Mouse (Mus musculus) kidney, adult 2 months (tissue): ENCODE results near the gene Ptx3. TPM values are rescaled to one million over a fixed set of nuclear protein-coding genes. Genes with fewer than 3 reads are reported as not detected.
"Not testable (repeated sequence)": the region's sequence is repeated elsewhere in the genome, so short reads cannot be mapped to it uniquely, and the experiment has no call there.

Source experiments
- DNase-seq: peaks from one replicate; pipeline ENCODE4 v3.0.0; 2021
- H3K27ac ChIP-seq: fragments of 200-500 bp; 2 replicates; pipeline ENCODE4 v1.5.1; 2012; ENCODE audit warnings: low read depth, low read length, control low read depth, inconsistent platforms; ENCODE audit not compliant: insufficient read depth
- H3K27me3 ChIP-seq: fragments of 200-500 bp; replicated peaks from 2 replicates; pipeline ENCODE4 v1.6.1; 2012; ENCODE audit warnings: mild to moderate bottlenecking, moderate library complexity, low read length, inconsistent platforms; ENCODE audit not compliant: control insufficient read depth, insufficient read depth
- H3K36me3 ChIP-seq: fragments of 200-500 bp; 2 replicates; pipeline ENCODE4 v1.6.1; 2012; ENCODE audit warnings: mild to moderate bottlenecking, moderate library complexity, low read length, inconsistent platforms; ENCODE audit not compliant: control insufficient read depth, insufficient read depth
- H3K4me1 ChIP-seq: fragments of 200-500 bp; 2 replicates; pipeline ENCODE4 v1.6.1; 2011; ENCODE audit warnings: low read length; ENCODE audit not compliant: control insufficient read depth, insufficient read depth
- H3K4me3 ChIP-seq: fragments of 200-500 bp; 2 replicates; pipeline ENCODE4 v1.5.1; 2011; ENCODE audit warnings: mild to moderate bottlenecking, low read depth, low read length, control low read depth; ENCODE audit not compliant: insufficient read depth
- CTCF ChIP-seq: fragments of 200-500 bp; conservative IDR thresholded peaks from 2 replicates; pipeline ENCODE4 v1.5.1; 2011; ENCODE audit warnings: low read depth, mild to moderate bottlenecking, control low read depth, low read length, moderate library complexity, mixed read lengths; ENCODE audit not compliant: insufficient read depth, insufficient read length
- POLR2A ChIP-seq: fragments of 200-500 bp; IDR thresholded peaks from one replicate; pipeline ENCODE4 v1.6.1; 2011; ENCODE audit warnings: low read depth, low read length, control low read depth
- WGBS: fragments of 180-500 bp; shearing (Covaris S2); methylation state at CpG from one replicate; pipeline ENCODE4 v1.1.7; 2018; 5-methylcytosine and 5-hydroxymethylcytosine counted together
- polyA plus RNA-seq: library from polyadenylated mRNA; depleted of rRNA; stranded (reverse); fragments of >200 nt; gene quantifications from 2 replicates; pipeline ENCODE4 v1.2.3, GENCODE M21; 2012

The Ptx3 gene
- polyA plus RNA-seq, 1 experiment: 0.41 TPM

- H3K4me3 ChIP-seq: peak overlapping the region; percentile 31
- peak; percentile 14 for DNase-seq
- no peaks in the 10 kb centered on the region for H3K4me1 ChIP-seq
- WGBS: 18% methylated on average over 54 of the region's 54 CpGs
- no peaks in the 10 kb centered on the region for H3K27me3 ChIP-seq
- TF ChIP-seq CTCF: no peak
- TF ChIP-seq POLR2A: no peak
- no peak overlapping the region for H3K27ac ChIP-seq
- no peaks in the 10 kb centered on the region for H3K36me3 ChIP-seq
Measured at GRCm38 (mm10) chr3:66220554-66221242, 988 bp downstream of the Ptx3 start.

- Histone ChIP-seq H3K4me3 (peak overlapping the region; percentile 31), H3K27ac (no peak overlapping the region), H3K4me1 (no peaks in the 10 kb centered on the region), H3K36me3 (no peaks in the 10 kb centered on the region), H3K27me3 (no peaks in the 10 kb centered on the region)
- peak; percentile 40 for DNase-seq
- TF ChIP-seq CTCF: no peak
- TF ChIP-seq POLR2A: no peak
- 11% methylated on average over 11 of the region's 11 CpGs for WGBS
Measured at GRCm38 (mm10) chr3:66221243-66221611, 1.5 kb downstream of the Ptx3 start.

GRCm38 (mm10) chr3:66224931-66225537, 5.3 kb downstream of the Ptx3 start:
- 58% methylated on average over 15 of the region's 15 CpGs for WGBS
- DNase-seq: no peak
- Histone ChIP-seq H3K36me3 (no peaks in the 10 kb centered on the region), H3K4me3 (no peak overlapping the region), H3K4me1 (no peaks in the 10 kb centered on the region), H3K27ac (no peak overlapping the region), H3K27me3 (no peaks in the 10 kb centered on the region)
- no peak for TF ChIP-seq CTCF
- no peak for TF ChIP-seq POLR2A

DNA sequence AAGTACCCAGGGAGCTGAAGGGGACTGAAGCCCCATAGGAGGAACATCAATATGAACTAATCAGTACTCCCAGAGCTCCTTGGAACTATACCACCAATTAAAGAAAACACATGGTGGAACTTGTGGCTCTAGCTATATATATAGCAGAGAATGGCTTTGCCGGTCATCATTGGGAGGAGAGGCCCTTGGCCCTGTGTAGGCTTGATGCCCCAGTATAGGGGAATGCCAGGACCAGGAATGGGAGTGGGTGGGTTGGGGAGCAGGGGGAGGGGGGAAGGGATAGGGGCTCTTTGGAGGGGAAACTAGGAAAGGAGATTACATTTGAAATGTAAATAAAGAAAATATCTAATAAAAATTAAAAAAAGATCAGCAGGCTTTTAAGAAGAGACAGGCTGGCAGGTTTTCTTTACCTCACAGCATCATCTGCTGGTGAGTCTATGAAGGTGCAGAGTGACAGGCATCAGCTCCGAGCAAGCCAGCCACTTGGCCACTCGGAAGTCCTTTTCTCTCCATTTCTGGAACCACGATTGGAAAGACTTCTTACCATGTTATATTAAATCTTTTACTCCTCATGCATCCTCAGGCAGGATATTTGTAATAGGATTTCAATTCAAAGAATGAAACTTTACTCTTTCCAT, 16.6 kb downstream of the Ptx3 start:
- H3K27me3 ChIP-seq, DNase-seq, H3K36me3 ChIP-seq, H3K4me1 ChIP-seq, H3K4me3 ChIP-seq, H3K27ac ChIP-seq: not testable (repeated sequence)
- WGBS: 40% methylated on average over 4 of the region's 4 CpGs
- peak; percentile 55 for TF ChIP-seq CTCF

- no peak for TF ChIP-seq CTCF
- no peak for TF ChIP-seq POLR2A
- H3K27me3 ChIP-seq: no peaks in the 10 kb centered on the region
- no peaks in the 10 kb centered on the region for H3K36me3 ChIP-seq
- no peaks in the 10 kb centered on the region for H3K4me1 ChIP-seq
- DNase-seq: no peak
- H3K27ac ChIP-seq: no peak overlapping the region
- no peak overlapping the region for H3K4me3 ChIP-seq
Measured at GRCm38 (mm10) chr3:66240476-66240875, 20.8 kb downstream of the Ptx3 start.

GRCm38 (mm10) chr3:66251842-66252241, 32.1 kb downstream of the Ptx3 start:
- Histone ChIP-seq H3K4me1 (no peaks in the 10 kb centered on the region), H3K4me3 (no peak overlapping the region), H3K27me3 (no peaks in the 10 kb centered on the region), H3K27ac (no peak overlapping the region), H3K36me3 (no peaks in the 10 kb centered on the region)
- TF ChIP-seq POLR2A (no peak), CTCF (no peak)
- 71% methylated on average over 7 of the region's 7 CpGs for WGBS
- DNase-seq: no peak

GRCm38 (mm10) chr3:66254504-66255105, 34.9 kb downstream of the Ptx3 start:
- no peak overlapping the region for H3K27ac ChIP-seq
- TF ChIP-seq CTCF (no peak), POLR2A (no peak)
- H3K4me3 ChIP-seq: no peak overlapping the region
- DNase-seq: no peak
- no peaks in the 10 kb centered on the region for H3K27me3 ChIP-seq
- H3K4me1 ChIP-seq: no peaks in the 10 kb centered on the region
- no peaks in the 10 kb centered on the region for H3K36me3 ChIP-seq
- 77% methylated on average over 9 of the region's 9 CpGs for WGBS
